Mouse (Mus musculus) MEL (cell line): Measurements from ENCODE around the gene Mafk.
A peak's percentile ranks its signal among the peaks of the same experiment; 100 is the strongest.

Source experiments
- CTCF ChIP-seq, 3 experiments: IDR thresholded peaks in 2 of 3; conservative IDR thresholded peaks in 1 of 3; 2 replicates each; pipeline ENCODE4 v1.5.1; 2011 to 2012; ENCODE audit warnings: low read length in 3 of 3, low read depth in 2 of 3, mild to moderate bottlenecking in 2 of 3, improper control_type of control experiment in 1 of 3, inconsistent platforms in 1 of 3, mixed read lengths in 1 of 3, moderate library complexity in 1 of 3; ENCODE audit not compliant: control insufficient read depth in 1 of 3, insufficient read depth in 1 of 3, poor library complexity in 1 of 3, severe bottlenecking in 1 of 3
- POLR2A ChIP-seq, 2 experiments: IDR thresholded peaks; 2 replicates each; pipeline ENCODE4 v1.6.1; 2011 to 2012; ENCODE audit warnings: low read length in 2 of 2, mild to moderate bottlenecking in 2 of 2, control low read depth in 1 of 2, improper control_type of control experiment in 1 of 2, low read depth in 1 of 2, moderate library complexity in 1 of 2; ENCODE audit not compliant: control insufficient read depth in 1 of 2, insufficient read depth in 1 of 2, poor library complexity in 1 of 2
- TAL1 ChIP-seq: IDR thresholded peaks from 2 replicates; pipeline ENCODE4 v1.6.1; 2012; ENCODE audit warnings: mild to moderate bottlenecking, inconsistent platforms, low read length, moderate library complexity, mixed read lengths

DNA sequence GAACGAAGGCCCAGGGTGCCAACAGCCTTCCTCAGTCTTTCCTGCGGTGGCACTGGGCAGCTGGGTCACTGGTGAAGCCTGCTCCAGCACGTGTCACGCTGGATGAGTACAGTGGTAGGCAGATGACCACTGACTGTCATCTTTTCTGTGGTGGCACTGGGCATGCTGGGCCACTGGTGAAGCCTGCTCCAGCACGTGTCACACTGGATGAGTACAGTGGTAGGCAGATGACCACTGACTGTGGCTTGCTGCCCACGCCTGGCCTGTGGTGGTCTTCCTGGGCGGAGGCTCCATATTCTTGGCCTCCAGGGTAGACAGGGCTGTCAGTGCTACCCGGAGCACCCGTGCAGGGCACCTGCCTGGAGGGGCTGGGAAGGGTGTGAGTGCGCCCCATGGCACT is 10.6 kb downstream of the Mafk start:
- TF ChIP-seq POLR2A (IDR thresholded peaks at IDR 0.05; ENCODE audit: control insufficient read depth in 1 of 2, insufficient read depth in 1 of 2, low read depth in 1 of 2, low read length in 2 of 2, poor library complexity in 1 of 2) = 0 out of 4 replicates have a peak, but pooled peaks of 1 of the 2 experiments have one; percentile 14
- no peak for TF ChIP-seq CTCF (IDR thresholded peaks at IDR 0.05 in 2 of 3, conservative IDR thresholded peaks at IDR 0.05 in 1 of 3; ENCODE audit: control insufficient read depth in 1 of 3, insufficient read depth in 1 of 3, low read depth in 2 of 3, low read length in 3 of 3, poor library complexity in 1 of 3, severe bottlenecking in 1 of 3)
- no peak for TF ChIP-seq TAL1
